Mouse (Mus musculus): ENCODE data around the gene Srgap2.

GRCm38 (mm10) chr1:131380254-131380653 is 146.9 kb downstream of the Srgap2 start:
- TF ChIP-seq POLR2A (IDR thresholded peaks at IDR 0.05; ENCODE audit: insufficient read depth, low read length) (no peak), CTCF (IDR thresholded peaks at IDR 0.05; ENCODE audit: low read depth, low read length) (no peak), EP300 (IDR thresholded peaks at IDR 0.05; ENCODE audit: insufficient read depth, low read depth, low read length) (no peak)

All from ES-Bruce4 (cell line).